Mouse (Mus musculus): Measurements from ENCODE around the gene Ssh1. TPM values are rescaled to one million over a fixed set of nuclear protein-coding genes. Genes with fewer than 3 reads are reported as not detected.

The Ssh1 gene
- 11.7 and 15.1 TPM in 2 replicates for polyA plus RNA-seq (2015; fragmentation: Nextera tagmentation; extraction: Ambion mirVana)

GRCm38 (mm10) chr5:113993487-113994465 is at the start of gene Ssh1:
Ssh1 (minus strand) TSS chr5:113993894.
- H3K9ac ChIP-seq: peak within 1 kb of the TSS; percentile 89
- H3K4me1 ChIP-seq: peaks cover 42% of the 10 kb centered on the region
- H3K27me3 ChIP-seq (replicated peaks): no peaks in the 10 kb centered on the region
- WGBS: 1% methylated on average over 69 of the region's 83 CpGs
- H3K27ac ChIP-seq: peak within 1 kb of the TSS; percentile 96
- H3K4me2 ChIP-seq: peak within 1 kb of the TSS; percentile 92
- H3K4me3 ChIP-seq: peak within 1 kb of the TSS; percentile 80
- no peaks in the 10 kb centered on the region; the same call in 1 of the 2 replicates for H3K36me3 ChIP-seq (replicated peaks)
- no peaks in the 10 kb centered on the region for H3K9me3 ChIP-seq
- peak; percentile 90 for ATAC-seq (replicated peaks)

- H3K27me3 ChIP-seq (replicated peaks): no peaks in the 10 kb centered on the region
- H3K36me3 ChIP-seq (replicated peaks): 0 out of 2 replicates have a peak, but pooled peaks cover 32% of the 10 kb centered on the region
Measured at GRCm38 (mm10) chr5:114041327-114041930, 47.7 kb upstream of the Ssh1 start.

DNA sequence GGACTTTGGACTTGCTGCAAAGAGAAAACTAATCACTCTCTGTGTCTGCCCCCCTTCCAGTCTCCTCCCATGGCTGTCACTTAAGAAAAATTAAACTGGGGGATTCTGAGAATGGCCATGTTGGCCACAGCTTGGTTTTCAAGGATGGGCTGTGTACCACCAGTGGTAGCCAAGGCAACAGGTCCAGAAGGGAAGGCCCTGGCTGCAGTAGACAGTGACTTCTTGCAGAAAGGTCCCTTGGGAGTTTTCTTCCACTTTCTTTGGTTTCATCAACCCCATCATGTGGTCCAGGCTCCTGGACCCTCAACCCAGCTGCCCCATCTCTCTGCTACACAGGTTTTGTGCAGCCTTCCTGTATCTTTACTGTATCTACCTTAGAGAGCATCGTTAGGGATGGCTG is 47.2 kb upstream of the Ssh1 start:
- no peak overlapping the region for H3K4me2 ChIP-seq
- H3K27me3 ChIP-seq (replicated peaks): no peaks in the 10 kb centered on the region
- no peak overlapping the region for H3K27ac ChIP-seq
- no peaks in the 10 kb centered on the region for H3K4me1 ChIP-seq
- no peak for ATAC-seq (replicated peaks)
- no peaks in the 10 kb centered on the region for H3K9me3 ChIP-seq
- no peak overlapping the region for H3K4me3 ChIP-seq
- H3K9ac ChIP-seq: no peak overlapping the region
- 0 out of 2 replicates have a peak, but pooled peaks cover 32% of the 10 kb centered on the region for H3K36me3 ChIP-seq (replicated peaks)
- 77% methylated on average over 1 of the region's 1 CpGs for WGBS

More at GRCm38 (mm10) chr5:114041327-114041930, 47.7 kb upstream of the Ssh1 start:
- Histone ChIP-seq H3K4me2 (no peak overlapping the region), H3K27ac (no peak overlapping the region), H3K9me3 (no peaks in the 10 kb centered on the region), H3K9ac (no peak overlapping the region), H3K4me1 (no peaks in the 10 kb centered on the region), H3K4me3 (no peak overlapping the region)
- 21% methylated on average over 15 of the region's 15 CpGs for WGBS
- ATAC-seq (replicated peaks): no peak

- Histone ChIP-seq H3K27me3 (replicated peaks) (no peaks in the 10 kb centered on the region), H3K4me3 (no peak overlapping the region), H3K9ac (no peak overlapping the region), H3K4me1 (no peaks in the 10 kb centered on the region), H3K27ac (no peak overlapping the region), H3K36me3 (replicated peaks) (0 out of 2 replicates have a peak, but pooled peaks cover 32% of the 10 kb centered on the region), H3K4me2 (no peak overlapping the region), H3K9me3 (no peaks in the 10 kb centered on the region)
- ATAC-seq (replicated peaks): no peak
- 22% methylated on average over 8 of the region's 8 CpGs for WGBS
Measured at GRCm38 (mm10) chr5:114040508-114040907, 46.8 kb upstream of the Ssh1 start.

DNA sequence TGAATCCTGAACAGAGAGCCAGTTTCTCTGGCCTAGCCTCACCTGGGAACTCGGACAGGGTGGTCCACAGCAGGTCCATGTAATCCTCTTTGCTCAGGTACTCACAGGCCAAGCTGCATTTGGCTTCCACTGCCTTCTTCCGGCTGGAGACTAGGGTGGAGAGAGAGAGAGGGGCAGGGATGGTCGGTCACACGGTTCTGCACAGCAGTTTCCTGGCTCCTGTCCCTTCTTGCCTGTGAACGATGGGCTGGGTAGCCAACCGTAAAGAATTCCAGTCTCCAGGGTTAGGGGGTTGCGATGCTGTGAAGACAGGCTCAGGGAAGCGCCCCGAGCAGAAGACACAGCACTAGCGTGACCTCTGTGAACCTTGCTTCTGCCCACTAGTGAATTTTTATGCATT is 41.4 kb upstream of the Ssh1 start:
- Histone ChIP-seq H3K27ac (no peak overlapping the region), H3K36me3 (replicated peaks) (peaks cover 14% of the 10 kb centered on the region), H3K27me3 (replicated peaks) (no peaks in the 10 kb centered on the region), H3K4me1 (no peaks in the 10 kb centered on the region), H3K9ac (no peak overlapping the region), H3K4me3 (no peak overlapping the region), H3K4me2 (no peak overlapping the region), H3K9me3 (no peaks in the 10 kb centered on the region)
- no peak for ATAC-seq (replicated peaks)
- WGBS: 20% methylated on average over 10 of the region's 10 CpGs

DNA sequence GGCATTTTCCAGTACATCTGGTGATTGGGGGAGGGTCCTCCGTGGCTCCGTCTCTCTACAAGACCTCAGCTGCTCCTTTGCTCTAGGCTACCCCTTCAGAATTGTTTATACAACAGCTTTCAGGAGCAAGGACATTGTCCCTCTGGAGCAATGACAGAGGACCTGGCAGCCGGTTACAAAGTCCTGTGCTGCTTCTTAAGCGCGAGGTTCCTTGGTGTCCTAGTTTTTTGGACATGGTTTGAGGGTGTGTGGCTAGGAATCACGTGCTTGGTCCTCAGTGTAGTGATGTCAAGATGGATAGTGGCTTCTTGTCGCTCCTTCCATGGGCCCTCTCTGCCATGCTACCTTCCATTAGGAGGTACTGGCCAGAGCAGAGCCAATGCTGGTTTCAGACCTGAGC is 40.7 kb upstream of the Ssh1 start:
- 85% methylated on average over 7 of the region's 7 CpGs for WGBS
- H3K27ac ChIP-seq: no peak overlapping the region
- no peak overlapping the region for H3K4me2 ChIP-seq
- H3K9me3 ChIP-seq: no peaks in the 10 kb centered on the region
- peaks cover 14% of the 10 kb centered on the region for H3K36me3 ChIP-seq (replicated peaks)
- ATAC-seq (replicated peaks): no peak
- H3K9ac ChIP-seq: no peak overlapping the region
- no peak overlapping the region for H3K4me3 ChIP-seq
- H3K27me3 ChIP-seq (replicated peaks): no peaks in the 10 kb centered on the region
- H3K4me1 ChIP-seq: no peaks in the 10 kb centered on the region

DNA sequence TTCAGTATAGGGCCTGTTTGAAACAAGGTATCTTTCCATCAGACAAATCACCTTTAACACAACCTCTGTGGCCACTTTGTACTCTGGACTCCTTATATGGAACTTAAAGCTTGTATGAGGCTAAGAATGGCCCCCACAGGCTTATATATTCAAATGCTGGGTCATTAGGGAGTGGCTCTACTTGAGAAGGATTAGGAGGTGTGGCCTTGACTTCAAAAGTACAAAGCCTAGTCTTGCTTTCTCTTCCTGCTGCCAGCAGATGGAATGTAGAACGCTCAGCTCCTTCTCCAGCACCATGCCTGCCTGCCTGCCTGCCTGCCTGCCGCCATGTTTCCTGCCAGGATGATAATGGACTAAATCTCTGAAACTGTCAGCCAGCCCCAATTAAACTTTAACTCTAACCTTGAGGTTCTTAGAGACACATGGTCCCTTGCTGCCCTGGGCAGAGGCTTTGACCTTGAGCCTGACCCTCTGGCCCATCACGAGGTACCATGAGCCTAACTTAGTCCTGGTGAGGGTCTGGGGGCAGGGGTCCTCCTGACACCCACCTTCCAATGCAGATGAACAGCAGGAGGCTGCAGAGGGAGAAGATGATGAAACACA is 38.6 kb upstream of the Ssh1 start:
- no peaks in the 10 kb centered on the region for H3K9me3 ChIP-seq
- ATAC-seq (replicated peaks): no peak
- no peak overlapping the region for H3K4me2 ChIP-seq
- no peak overlapping the region for H3K27ac ChIP-seq
- no peak overlapping the region for H3K9ac ChIP-seq
- H3K4me3 ChIP-seq: no peak overlapping the region
- H3K4me1 ChIP-seq: no peaks in the 10 kb centered on the region
- H3K36me3 ChIP-seq (replicated peaks): peaks cover 14% of the 10 kb centered on the region
- WGBS: 83% methylated on average over 3 of the region's 3 CpGs
- no peaks in the 10 kb centered on the region for H3K27me3 ChIP-seq (replicated peaks)

DNA sequence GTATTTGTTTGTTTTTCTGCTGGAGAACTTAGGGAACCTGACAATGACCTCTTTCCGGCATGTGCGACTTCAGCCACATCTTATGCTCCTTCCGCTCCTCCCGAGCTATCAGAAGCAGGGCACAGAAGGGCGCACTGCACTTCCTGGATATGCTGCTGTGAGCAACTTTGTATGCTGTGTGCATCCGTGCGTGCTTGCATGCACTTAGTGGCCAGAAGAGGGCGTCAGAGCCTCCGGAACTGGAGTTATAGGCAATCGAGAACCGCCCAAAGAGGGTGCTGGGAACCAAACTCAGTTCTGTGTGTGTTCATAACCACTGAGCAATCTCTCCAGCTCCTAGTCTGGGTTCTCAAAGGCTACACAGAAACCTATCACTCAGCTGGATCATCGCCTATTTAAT is 37.0 kb upstream of the Ssh1 start:
- no peak for ATAC-seq (replicated peaks)
- Histone ChIP-seq H3K4me2 (no peak overlapping the region), H3K9ac (no peak overlapping the region)

GRCm38 (mm10) chr5:114028111-114028510 is 34.4 kb upstream of the Ssh1 start:
- Histone ChIP-seq H3K9me3 (no peaks in the 10 kb centered on the region), H3K27ac (no peak overlapping the region), H3K4me1 (peaks cover 2% of the 10 kb centered on the region; the same call in 1 of the 2 replicates), H3K36me3 (replicated peaks) (0 out of 2 replicates have a peak, but pooled peaks cover 5% of the 10 kb centered on the region), H3K4me3 (no peak overlapping the region), H3K4me2 (no peak overlapping the region), H3K9ac (no peak overlapping the region), H3K27me3 (replicated peaks) (no peaks in the 10 kb centered on the region)
- ATAC-seq (replicated peaks): no peak
- 83% methylated on average over 12 of the region's 12 CpGs for WGBS

More for the DNA sequence above, 37.0 kb upstream of the Ssh1 start:
- H3K4me3 ChIP-seq: no peak overlapping the region
- H3K4me1 ChIP-seq: no peaks in the 10 kb centered on the region
- no peaks in the 10 kb centered on the region for H3K9me3 ChIP-seq
- no peaks in the 10 kb centered on the region for H3K27me3 ChIP-seq (replicated peaks)
- H3K27ac ChIP-seq: no peak overlapping the region
- peaks cover 14% of the 10 kb centered on the region for H3K36me3 ChIP-seq (replicated peaks)
- WGBS: 93% methylated on average over 12 of the region's 12 CpGs

- H3K4me3 ChIP-seq: no peak overlapping the region
- no peak for ATAC-seq (replicated peaks)
- no peaks in the 10 kb centered on the region for H3K9me3 ChIP-seq
- H3K4me2 ChIP-seq: no peak overlapping the region
- peaks cover 2% of the 10 kb centered on the region; the same call in 1 of the 2 replicates for H3K4me1 ChIP-seq
- no peaks in the 10 kb centered on the region for H3K27me3 ChIP-seq (replicated peaks)
- WGBS: 88% methylated on average over 12 of the region's 12 CpGs
- no peak overlapping the region for H3K27ac ChIP-seq
- H3K9ac ChIP-seq: no peak overlapping the region
- 0 out of 2 replicates have a peak, but pooled peaks cover 5% of the 10 kb centered on the region for H3K36me3 ChIP-seq (replicated peaks)
Measured at GRCm38 (mm10) chr5:114027217-114027944, 33.7 kb upstream of the Ssh1 start.

GRCm38 (mm10) chr5:114024885-114025284 is 31.2 kb upstream of the Ssh1 start:
- Histone ChIP-seq H3K4me3 (no peak overlapping the region), H3K27ac (no peak overlapping the region), H3K4me2 (peak overlapping the region; percentile 17; the same call in 1 of the 2 replicates), H3K9me3 (no peaks in the 10 kb centered on the region), H3K27me3 (replicated peaks) (no peaks in the 10 kb centered on the region), H3K9ac (no peak overlapping the region), H3K36me3 (replicated peaks) (0 out of 2 replicates have a peak, but pooled peaks cover 5% of the 10 kb centered on the region), H3K4me1 (peaks cover 2% of the 10 kb centered on the region; the same call in 1 of the 2 replicates)
- ATAC-seq (replicated peaks): peak; percentile 43; the same call in 1 of the 2 replicates
- 16% methylated on average over 10 of the region's 10 CpGs for WGBS
